Mouse (Mus musculus) left cerebral cortex, adult 2 months (tissue): ENCODE measurements at regions not wholly inside any gene's neighbourhood (a gene's known extent, or its start where the extent isn't known, plus 50 kb on each side); places are given as distances from the start of the nearest gene placed in this dataset.

Source experiments
- DNase-seq, 2 experiments: peaks; one replicate each; pipeline ENCODE4 v3.0.0; 2021 to 2022; ENCODE audit warnings: low spot score in 2 of 2, mixed read lengths in 1 of 2; ENCODE audit errors: extremely low spot score in 1 of 2
- H3K27ac ChIP-seq: fragments of 200-600 bp; 2 replicates; pipeline ENCODE4 v1.8.1; 2022
- H3K4me3 ChIP-seq: fragments of 200-600 bp; 2 replicates; pipeline ENCODE4 v1.8.1; 2022
- CTCF ChIP-seq: fragments of 200-600 bp; IDR thresholded peaks from 2 replicates; pipeline ENCODE4 v1.8.1; 2022; ENCODE audit warnings: antibody characterized with exemption, mild to moderate bottlenecking, moderate library complexity
- intact Hi-C: fragments of 180-260 bp; cut with DNase I; formaldehyde crosslinking; loops from one replicate; pipeline ENCODE4 v1.15.1; 2025

DNA sequence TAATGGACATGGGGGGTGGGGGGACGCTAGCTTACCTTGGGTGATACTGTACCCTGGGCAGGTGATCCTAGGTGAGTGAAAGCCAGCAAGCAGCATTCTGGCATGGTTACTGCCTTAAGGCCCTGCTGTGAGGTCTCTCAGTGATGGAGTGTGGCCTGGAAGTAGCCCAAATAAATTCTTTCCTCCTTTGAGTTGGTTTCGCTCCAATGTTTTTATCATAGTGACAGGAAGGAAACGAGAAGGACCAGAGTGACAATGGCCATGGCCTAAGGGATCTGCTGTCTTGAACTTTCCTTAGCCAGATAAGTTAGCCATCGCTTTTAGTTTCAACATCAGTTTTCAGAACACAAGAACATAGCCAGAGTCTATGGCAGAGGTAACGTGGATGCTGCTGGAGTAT is 282.7 kb downstream of the Cxcl12 start:
- DNase-seq = no peak
- Histone ChIP-seq H3K4me3 (no peak overlapping the region), H3K27ac (no peak overlapping the region)
- TF ChIP-seq CTCF = no peak
- intact Hi-C loops = no loop called here

DNA sequence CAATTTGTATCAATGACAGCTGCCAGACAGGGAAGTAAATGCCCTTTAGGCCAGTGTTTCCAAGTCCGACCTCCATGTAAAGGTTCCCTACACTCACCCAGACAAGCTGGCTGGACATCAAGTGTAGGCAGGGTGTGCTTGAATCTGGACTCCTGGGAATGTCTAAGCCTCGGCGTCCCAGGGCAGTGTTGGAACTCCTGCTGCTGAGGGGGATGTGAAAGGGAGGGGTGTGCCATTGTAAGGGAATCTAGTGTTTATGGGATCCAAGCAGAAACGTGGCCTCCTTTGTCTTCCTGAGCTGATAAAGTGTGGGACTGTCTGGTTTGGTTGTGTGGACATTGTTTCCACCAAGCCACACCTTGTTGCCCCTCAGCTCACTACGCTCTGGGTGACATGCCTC is 291.9 kb downstream of the Cxcl12 start:
- Histone ChIP-seq H3K27ac (no peak overlapping the region), H3K4me3 (no peak overlapping the region)
- no peak for TF ChIP-seq CTCF
- DNase-seq = no peak
- intact Hi-C loops = no loop called here

DNA sequence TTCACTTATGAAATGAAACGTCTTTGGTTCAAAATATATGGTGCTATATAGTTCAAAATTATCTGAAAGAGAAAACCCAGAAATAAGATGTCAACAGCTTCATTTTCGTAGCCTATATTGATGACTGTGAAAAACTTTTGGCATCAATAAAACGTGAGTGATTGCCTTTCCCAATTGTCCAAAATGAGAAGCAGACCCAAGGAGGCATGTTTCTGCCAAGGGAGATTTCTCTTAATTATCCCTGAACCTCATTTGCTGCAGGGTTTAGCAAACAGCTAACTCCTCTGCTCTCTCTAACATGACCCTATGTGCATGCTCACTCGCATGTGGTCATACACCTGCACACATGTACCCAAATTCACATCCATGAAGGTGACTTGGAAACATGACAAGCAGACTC is 296.8 kb downstream of the Cxcl12 start:
- DNase-seq = no peak
- no peak for TF ChIP-seq CTCF
- intact Hi-C loops = no loop called here
- H3K27ac ChIP-seq = no peak overlapping the region
- no peak overlapping the region for H3K4me3 ChIP-seq

DNA sequence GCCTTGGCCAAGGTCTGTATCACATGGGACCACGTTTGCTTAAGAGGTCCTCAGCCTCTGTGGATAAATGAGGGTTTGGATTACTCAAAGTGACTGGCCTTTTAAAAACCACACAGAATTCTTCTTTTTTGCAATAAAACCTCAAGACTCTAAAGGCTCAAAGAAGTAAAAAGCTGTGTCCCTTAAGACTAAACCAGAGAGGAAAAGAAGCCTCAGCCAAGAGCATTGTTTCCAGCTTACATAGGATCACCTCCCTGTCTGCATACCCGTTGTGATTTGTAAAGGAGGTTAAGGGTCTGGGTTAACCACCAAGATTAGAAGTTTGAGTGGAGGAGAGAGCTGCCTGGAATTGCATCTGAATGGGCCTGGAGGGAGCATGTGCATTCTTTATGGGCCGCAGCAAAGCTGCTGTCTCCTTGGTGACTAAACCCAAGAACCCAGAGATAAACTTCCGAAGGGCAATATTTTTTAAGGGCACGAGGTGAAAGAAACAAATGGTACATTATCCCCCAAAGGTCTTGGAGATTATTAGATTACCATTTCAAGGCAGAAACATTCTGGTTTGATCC is 297.4 kb downstream of the Cxcl12 start:
- DNase-seq = no peak
- no peak overlapping the region for H3K4me3 ChIP-seq
- intact Hi-C loops = no loop called here
- no peak for TF ChIP-seq CTCF
- H3K27ac ChIP-seq = no peak overlapping the region

DNA sequence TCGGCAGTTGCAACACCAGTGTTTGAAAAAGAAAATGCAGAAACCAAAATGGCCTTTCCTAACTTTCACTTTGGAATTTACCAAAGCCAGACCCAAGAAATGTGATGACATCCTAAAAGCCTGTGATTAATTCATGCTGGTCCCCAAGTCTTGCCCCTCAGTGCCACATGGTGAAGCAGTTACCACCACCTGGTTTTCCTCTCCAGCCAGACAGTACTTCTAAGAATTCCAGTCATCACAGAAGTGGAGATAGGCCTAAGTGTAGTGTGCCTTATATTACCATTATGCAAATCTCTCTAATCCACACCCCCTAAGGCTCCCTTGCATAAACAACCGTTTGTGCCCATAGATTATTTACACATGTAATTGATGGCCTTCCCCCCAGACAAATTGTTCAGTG is 311.0 kb downstream of the Cxcl12 start:
- no peak for DNase-seq
- intact Hi-C loops = no loop called here
- H3K27ac ChIP-seq = no peak overlapping the region
- no peak overlapping the region for H3K4me3 ChIP-seq
- no peak for TF ChIP-seq CTCF

DNA sequence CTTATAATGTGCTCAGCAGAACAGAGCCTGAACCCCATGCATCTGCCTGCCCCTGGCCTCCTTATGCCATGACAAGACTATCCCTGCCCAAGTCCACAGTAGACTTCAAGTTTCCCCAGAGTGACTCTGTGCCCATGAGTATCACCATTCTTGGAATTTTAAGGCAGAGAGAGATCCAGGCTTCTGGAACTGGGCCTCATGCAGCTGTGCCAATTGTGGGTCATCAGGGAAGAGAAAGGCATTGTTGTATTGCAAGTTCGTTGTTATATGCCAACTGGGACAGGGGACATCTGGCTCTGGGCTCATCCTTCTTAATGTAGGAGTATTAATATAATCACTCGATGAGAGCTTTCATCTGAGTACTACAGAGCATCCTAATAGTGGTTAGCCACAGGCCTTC is 312.1 kb downstream of the Cxcl12 start:
- TF ChIP-seq CTCF = no peak
- intact Hi-C loops = no loop called here
- no peak for DNase-seq
- no peak overlapping the region for H3K4me3 ChIP-seq
- no peak overlapping the region for H3K27ac ChIP-seq

DNA sequence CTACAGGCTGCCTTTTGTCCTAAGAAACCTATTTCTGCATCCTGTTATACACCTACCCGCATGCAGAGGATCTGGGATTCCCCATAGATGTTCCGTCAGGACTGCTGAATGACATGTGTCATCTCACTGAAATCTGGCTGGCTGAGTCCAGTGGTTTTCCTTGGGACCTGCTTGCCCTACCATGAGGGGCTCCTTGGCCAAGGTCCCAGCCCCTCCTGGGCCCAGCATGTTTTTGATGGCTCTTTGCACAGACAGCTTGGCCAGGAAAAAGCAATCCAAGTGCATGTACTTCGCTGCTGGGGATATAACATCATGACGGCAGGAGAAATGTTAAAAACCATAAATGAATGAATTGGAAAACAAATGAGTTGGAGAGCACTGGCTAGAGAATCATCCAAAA is 320.8 kb downstream of the Cxcl12 start:
- no peak for TF ChIP-seq CTCF
- Histone ChIP-seq H3K4me3 (no peak overlapping the region), H3K27ac (no peak overlapping the region)
- intact Hi-C loops = no loop called here
- no peak for DNase-seq

DNA sequence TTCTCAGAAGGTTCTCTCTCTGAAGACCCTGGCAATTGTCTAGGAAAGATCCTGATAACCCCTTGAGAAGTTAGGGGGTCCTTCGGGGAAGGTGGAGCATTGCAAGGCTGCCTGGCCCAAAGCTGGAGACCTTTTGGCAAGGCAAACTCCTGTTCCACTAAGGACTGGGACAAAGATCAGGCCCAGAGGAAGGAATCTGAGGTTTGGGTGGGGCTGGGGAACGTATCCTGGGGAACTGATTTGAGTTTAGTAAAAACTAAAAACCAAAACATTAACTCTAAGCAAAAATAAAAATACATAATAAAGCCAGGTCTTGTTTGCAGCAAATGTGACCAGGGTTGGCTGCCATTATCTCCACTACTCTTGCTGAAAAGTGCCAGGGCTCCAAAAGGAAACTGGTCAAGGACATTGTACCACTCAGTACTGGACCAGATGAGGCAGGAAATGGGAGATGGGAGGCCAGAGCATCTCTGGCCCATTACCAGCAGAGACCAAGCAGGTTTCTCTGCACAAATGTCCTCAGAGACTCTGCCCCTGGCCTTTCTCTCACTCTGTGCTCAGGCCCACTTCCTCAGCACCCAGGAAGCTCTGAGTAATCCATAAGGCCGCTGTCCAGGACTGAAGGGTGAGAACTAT is 321.5 kb downstream of the Cxcl12 start:
- no peak overlapping the region for H3K27ac ChIP-seq
- intact Hi-C loops = no loop called here
- TF ChIP-seq CTCF = no peak
- no peak overlapping the region for H3K4me3 ChIP-seq
- DNase-seq = no peak

DNA sequence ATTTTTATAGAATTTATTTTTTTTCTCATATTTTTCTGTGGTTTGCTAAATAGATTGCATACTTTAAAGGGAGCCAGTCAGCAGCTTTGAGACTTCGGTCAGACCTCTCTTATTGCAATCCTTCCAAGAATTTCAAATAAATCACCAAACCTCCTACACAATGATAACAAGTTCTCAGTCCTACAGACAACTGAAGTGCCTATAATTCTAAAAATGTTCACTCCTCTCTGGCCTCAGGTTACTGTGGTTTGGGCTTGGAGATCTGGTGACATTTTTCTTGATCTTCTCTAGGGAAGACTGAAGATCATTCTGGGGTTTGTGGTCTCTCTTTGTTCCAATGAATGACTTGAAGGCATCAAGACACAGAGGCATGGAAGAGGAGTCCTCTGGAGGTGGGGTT is 326.6 kb downstream of the Cxcl12 start:
- no peak for TF ChIP-seq CTCF
- H3K4me3 ChIP-seq = no peak overlapping the region
- no peak for DNase-seq
- intact Hi-C loops = no loop called here
- H3K27ac ChIP-seq = no peak overlapping the region

DNA sequence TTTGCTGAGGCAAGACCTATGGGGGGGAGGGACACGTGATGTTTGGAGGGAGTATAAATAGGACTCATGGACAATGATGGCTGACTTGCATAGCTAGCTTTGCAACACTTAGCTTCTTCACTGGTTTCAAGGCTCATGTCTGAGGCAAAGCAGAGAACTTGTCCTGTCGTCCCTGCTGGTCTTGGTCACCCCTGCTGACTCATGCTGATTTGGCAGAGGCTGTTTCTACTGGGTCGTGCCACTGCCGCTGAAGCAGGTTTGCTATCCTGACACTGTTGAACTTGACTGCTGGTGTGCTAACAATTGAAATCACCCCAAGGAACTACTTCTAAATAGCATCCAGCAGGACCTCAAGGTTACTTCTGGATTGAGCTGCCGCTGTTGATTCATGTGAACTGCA is 329.0 kb downstream of the Cxcl12 start:
- TF ChIP-seq CTCF = no peak
- no peak for DNase-seq
- intact Hi-C loops = no loop called here
- Histone ChIP-seq H3K27ac (no peak overlapping the region), H3K4me3 (no peak overlapping the region)

DNA sequence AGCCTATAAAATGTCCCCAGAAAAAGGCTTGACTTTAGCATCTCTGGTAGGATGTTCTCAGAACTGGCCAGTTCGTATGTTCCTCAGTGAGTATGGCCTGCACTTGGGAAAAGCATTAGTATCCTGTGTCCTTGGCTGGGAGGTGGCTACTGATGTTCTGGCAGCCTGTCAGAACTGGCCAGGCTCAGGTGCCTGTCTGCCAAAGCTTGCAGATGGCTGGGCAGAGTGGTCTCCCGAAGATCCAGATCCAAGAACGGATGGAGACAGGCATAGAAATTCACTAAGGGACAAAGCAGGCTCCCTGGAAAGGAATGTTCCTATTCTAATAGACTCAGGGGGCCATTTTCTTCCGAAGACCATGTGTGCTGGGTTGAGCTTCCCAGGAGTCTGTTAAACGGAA is 329.6 kb downstream of the Cxcl12 start:
- no peak overlapping the region for H3K4me3 ChIP-seq
- no peak overlapping the region for H3K27ac ChIP-seq
- no peak for DNase-seq
- intact Hi-C loops = no loop called here
- no peak for TF ChIP-seq CTCF

DNA sequence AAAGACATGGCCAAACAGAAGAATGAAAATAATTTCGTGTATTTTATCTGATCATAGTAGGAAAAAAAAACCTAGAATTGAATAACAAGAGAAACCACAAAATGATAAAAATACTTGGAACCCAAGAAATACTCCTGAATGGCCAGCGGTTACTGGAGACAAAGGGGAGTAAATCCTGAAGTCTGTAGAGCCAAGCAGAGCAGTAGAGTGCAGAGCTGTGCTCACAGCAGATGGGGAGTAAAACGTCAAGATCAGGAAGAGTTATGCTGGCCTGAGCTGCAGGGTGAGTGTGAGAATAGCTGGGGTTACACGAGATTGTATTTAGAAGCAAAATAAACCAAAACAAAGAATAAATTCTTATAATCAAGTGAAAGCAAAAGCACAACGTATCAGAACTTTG is 334.0 kb downstream of the Cxcl12 start:
- no peak for TF ChIP-seq CTCF
- Histone ChIP-seq H3K4me3 (no peak overlapping the region), H3K27ac (no peak overlapping the region)
- intact Hi-C loops = no loop called here
- DNase-seq = no peak

DNA sequence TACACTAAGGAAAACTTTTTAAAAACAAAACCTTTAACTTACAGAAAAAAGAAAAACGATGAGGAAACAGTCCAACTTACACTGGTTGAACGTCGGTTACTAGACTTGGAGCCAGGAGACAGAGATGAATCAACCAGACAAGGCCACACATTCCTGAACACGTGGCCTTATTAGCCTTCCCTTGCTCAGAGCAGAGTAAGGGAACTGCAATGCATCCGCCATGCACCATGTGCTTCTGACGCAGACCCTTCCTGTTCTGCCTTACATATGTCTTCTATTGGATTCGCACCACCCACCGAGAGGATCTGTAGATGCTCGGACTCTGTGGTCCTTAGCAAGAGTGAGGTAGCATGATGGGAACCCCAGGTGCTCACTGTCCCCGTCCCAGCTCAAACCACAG is 336.2 kb upstream of the Zfp637 start:
- intact Hi-C loops = no loop called here
- Histone ChIP-seq H3K27ac (no peak overlapping the region), H3K4me3 (no peak overlapping the region)
- no peak for TF ChIP-seq CTCF
- DNase-seq = no peak
